Mouse (Mus musculus) forebrain, embryonic 14.5 days (tissue): ENCODE results near the gene Zdhhc21. TPM values are rescaled to one million over a fixed set of nuclear protein-coding genes. Genes with fewer than 3 reads are reported as not detected.

Source experiments
- ATAC-seq: fragments of 200-750 bp; cut with Nextera tagmentation; 2 replicates; pipeline ENCODE4 v1.8.0; 2017; ENCODE audit warnings: mild to moderate bottlenecking, moderate library complexity
- DNase-seq: peaks from one replicate; pipeline ENCODE4 v3.0.0-alpha.2; 2015; ENCODE audit warnings: low spot score
- H3K27ac ChIP-seq: fragments of 300-500 bp; sonication (generic); 2 replicates; pipeline ENCODE4 v1.5.1; 2014; ENCODE audit warnings: low read depth, mild to moderate bottlenecking, control low read depth, low read length, moderate library complexity
- H3K27me3 ChIP-seq: fragments of 300-500 bp; sonication (generic); replicated peaks from 2 replicates; pipeline ENCODE4 v1.6.1; 2014; ENCODE audit warnings: low read length, control low read depth, mixed read lengths; ENCODE audit not compliant: control insufficient read depth, insufficient read depth
- H3K36me3 ChIP-seq: fragments of 300-500 bp; sonication (generic); 2 replicates; pipeline ENCODE4 v1.6.1; 2014; ENCODE audit warnings: low read length, control low read depth; ENCODE audit not compliant: control insufficient read depth, insufficient read depth
- H3K4me1 ChIP-seq: fragments of 300-500 bp; sonication (generic); 2 replicates; pipeline ENCODE4 v1.6.1; 2014; ENCODE audit warnings: antibody characterized with exemption, low read length, control low read depth; ENCODE audit not compliant: control insufficient read depth, insufficient read depth
- H3K4me2 ChIP-seq: fragments of 300-500 bp; sonication (generic); 2 replicates; pipeline ENCODE4 v1.6.1; 2014; ENCODE audit warnings: mild to moderate bottlenecking, control low read depth, low read length
- H3K4me3 ChIP-seq: fragments of 300-500 bp; sonication (generic); 2 replicates; pipeline ENCODE4 v1.5.1; 2014; ENCODE audit warnings: low read depth, low read length, control low read depth
- H3K9ac ChIP-seq: fragments of 300-500 bp; sonication (generic); 2 replicates; pipeline ENCODE4 v1.6.1; 2014; ENCODE audit warnings: mild to moderate bottlenecking, low read length, control low read depth, moderate library complexity
- H3K9me3 ChIP-seq: fragments of 300-500 bp; sonication (generic); replicated peaks from 2 replicates; pipeline ENCODE4 v1.6.1; 2016; ENCODE audit warnings: low read length, control low read depth, mixed read lengths; ENCODE audit not compliant: control insufficient read depth
- WGBS: fragments of 180-500 bp; shearing (Covaris S2); extraction: QIAGEN DNeasy Blood & Tissue Kit; methylation state at CpG from one replicate; pipeline ENCODE4 v1.1.7; 2014; 5-methylcytosine and 5-hydroxymethylcytosine counted together
- polyA plus RNA-seq: library from polyadenylated mRNA; unstranded; fragments of >200 nt; fragmentation: Nextera tagmentation; extraction: Ambion mirVana; gene quantifications from 2 replicates; pipeline ENCODE4 v1.2.1, GENCODE M21; 2014

The Zdhhc21 gene
- polyA plus RNA-seq, 1 experiment from 2014 or later: 13.1 TPM

- no peak for DNase-seq
- no peak for ATAC-seq
- Histone ChIP-seq H3K9me3 (no peaks in the 10 kb centered on the region), H3K4me2 (no peak overlapping the region), H3K4me1 (0 out of 2 replicates have a peak, but pooled peaks cover 2% of the 10 kb centered on the region), H3K27ac (no peak overlapping the region), H3K27me3 (no peaks in the 10 kb centered on the region), H3K4me3 (no peak overlapping the region), H3K36me3 (no peaks in the 10 kb centered on the region), H3K9ac (no peak overlapping the region)
- 86% methylated on average over 5 of the region's 5 CpGs for WGBS
Measured at GRCm38 (mm10) chr4:82817833-82818232, 41.9 kb downstream of the Zdhhc21 start.

- H3K36me3 ChIP-seq: no peaks in the 10 kb centered on the region
- 0 out of 2 replicates have a peak, but pooled peaks cover 2% of the 10 kb centered on the region for H3K4me1 ChIP-seq
- H3K27me3 ChIP-seq: no peaks in the 10 kb centered on the region
- no peak for DNase-seq
- no peak overlapping the region for H3K4me3 ChIP-seq
- no peak overlapping the region for H3K9ac ChIP-seq
- 93% methylated on average over 8 of the region's 8 CpGs for WGBS
- ATAC-seq: no peak
- H3K4me2 ChIP-seq: no peak overlapping the region
- no peak overlapping the region for H3K27ac ChIP-seq
- no peaks in the 10 kb centered on the region for H3K9me3 ChIP-seq
Measured at GRCm38 (mm10) chr4:82816351-82816750, 43.4 kb downstream of the Zdhhc21 start.

- H3K27ac ChIP-seq: no peak overlapping the region
- 72% methylated on average over 4 of the region's 4 CpGs for WGBS
- H3K9ac ChIP-seq: no peak overlapping the region
- ATAC-seq (no peak), DNase-seq (peak; percentile 27)
- H3K4me3 ChIP-seq: no peak overlapping the region
- 0 out of 2 replicates have a peak, but pooled peaks cover 2% of the 10 kb centered on the region for H3K4me1 ChIP-seq
- H3K9me3 ChIP-seq: no peaks in the 10 kb centered on the region
- H3K4me2 ChIP-seq: no peak overlapping the region
- H3K36me3 ChIP-seq: no peaks in the 10 kb centered on the region
- H3K27me3 ChIP-seq: no peaks in the 10 kb centered on the region
Measured at GRCm38 (mm10) chr4:82815296-82815695, 44.5 kb downstream of the Zdhhc21 start.

- no peak for DNase-seq
- no peak for ATAC-seq
- Histone ChIP-seq H3K4me3 (no peak overlapping the region), H3K36me3 (no peaks in the 10 kb centered on the region), H3K9ac (no peak overlapping the region), H3K4me2 (no peak overlapping the region), H3K27ac (no peak overlapping the region), H3K9me3 (no peaks in the 10 kb centered on the region), H3K27me3 (no peaks in the 10 kb centered on the region), H3K4me1 (0 out of 2 replicates have a peak, but pooled peaks cover 2% of the 10 kb centered on the region)
- WGBS: 66% methylated on average over 6 of the region's 6 CpGs
Measured at GRCm38 (mm10) chr4:82813356-82813755, 46.4 kb downstream of the Zdhhc21 start.

GRCm38 (mm10) chr4:82807811-82808210 lies 51.9 kb downstream of the Zdhhc21 start:
- H3K27me3 ChIP-seq: no peaks in the 10 kb centered on the region
- 0 out of 2 replicates have a peak overlapping the region, but pooled peaks have one; percentile 14 for H3K27ac ChIP-seq
- H3K4me3 ChIP-seq: no peak overlapping the region
- 78% methylated on average over 10 of the region's 10 CpGs for WGBS
- no peak overlapping the region for H3K9ac ChIP-seq
- no peak for ATAC-seq
- H3K36me3 ChIP-seq: no peaks in the 10 kb centered on the region
- H3K4me2 ChIP-seq: no peak overlapping the region
- peaks cover 6% of the 10 kb centered on the region; the same call in 1 of the 2 replicates for H3K4me1 ChIP-seq
- peak; percentile 42 for DNase-seq
- H3K9me3 ChIP-seq: no peaks in the 10 kb centered on the region

GRCm38 (mm10) chr4:82806176-82806757 lies 53.5 kb downstream of the Zdhhc21 start:
- Histone ChIP-seq H3K36me3 (no peaks in the 10 kb centered on the region), H3K9ac (no peak overlapping the region), H3K27me3 (no peaks in the 10 kb centered on the region), H3K4me3 (no peak overlapping the region), H3K27ac (peak overlapping the region; percentile 71), H3K9me3 (no peaks in the 10 kb centered on the region), H3K4me1 (peaks cover 6% of the 10 kb centered on the region; the same call in 1 of the 2 replicates), H3K4me2 (no peak overlapping the region)
- ATAC-seq: peak; percentile 70; the same call in 1 of the 2 replicates
- peak; percentile 83 for DNase-seq
- WGBS: 44% methylated on average over 10 of the region's 10 CpGs

- WGBS: 26% methylated on average over 2 of the region's 2 CpGs
- no peak overlapping the region for H3K4me3 ChIP-seq
- H3K9ac ChIP-seq: no peak overlapping the region
- peak; percentile 42; the same call in 1 of the 2 replicates for ATAC-seq
- H3K4me2 ChIP-seq: no peak overlapping the region
- no peaks in the 10 kb centered on the region for H3K36me3 ChIP-seq
- no peaks in the 10 kb centered on the region for H3K27me3 ChIP-seq
- DNase-seq: peak; percentile 77
- H3K4me1 ChIP-seq: peaks cover 6% of the 10 kb centered on the region; the same call in 1 of the 2 replicates
- no peak overlapping the region for H3K27ac ChIP-seq
- no peaks in the 10 kb centered on the region for H3K9me3 ChIP-seq
Measured at GRCm38 (mm10) chr4:82804019-82804418, 55.7 kb downstream of the Zdhhc21 start.

GRCm38 (mm10) chr4:82793608-82794007 lies 66.2 kb downstream of the Zdhhc21 start:
- H3K4me1 ChIP-seq: no peaks in the 10 kb centered on the region
- no peak overlapping the region for H3K4me3 ChIP-seq
- H3K36me3 ChIP-seq: no peaks in the 10 kb centered on the region
- no peak for ATAC-seq
- H3K27ac ChIP-seq: no peak overlapping the region
- WGBS: 94% methylated on average over 6 of the region's 6 CpGs
- no peak for DNase-seq
- H3K4me2 ChIP-seq: no peak overlapping the region
- no peak overlapping the region for H3K9ac ChIP-seq
- no peaks in the 10 kb centered on the region for H3K9me3 ChIP-seq
- H3K27me3 ChIP-seq: no peaks in the 10 kb centered on the region

GRCm38 (mm10) chr4:82792906-82793580 lies 66.7 kb downstream of the Zdhhc21 start:
- H3K36me3 ChIP-seq: no peaks in the 10 kb centered on the region
- H3K9ac ChIP-seq: no peak overlapping the region
- no peak overlapping the region for H3K4me2 ChIP-seq
- H3K4me1 ChIP-seq: no peaks in the 10 kb centered on the region
- H3K27me3 ChIP-seq: no peaks in the 10 kb centered on the region
- ATAC-seq (no peak), DNase-seq (no peak)
- H3K27ac ChIP-seq: no peak overlapping the region
- H3K9me3 ChIP-seq: no peaks in the 10 kb centered on the region
- 82% methylated on average over 5 of the region's 5 CpGs for WGBS
- H3K4me3 ChIP-seq: no peak overlapping the region
